Mouse (Mus musculus) hindbrain, embryonic 16.5 days (tissue): Measurements from ENCODE around the gene Slc5a10. TPM values are rescaled to one million over a fixed set of nuclear protein-coding genes. Genes with fewer than 3 reads are reported as not detected.
A peak's percentile ranks its signal among the peaks of the same experiment; 100 is the strongest.

Experiments used
- ATAC-seq: fragments of 200-750 bp; cut with Nextera tagmentation; 2 replicates; pipeline ENCODE4 v1.8.0; 2017; ENCODE audit warnings: moderate TSS enrichment, moderate library complexity
- H3K27ac ChIP-seq: fragments of 300-500 bp; sonication (generic); 2 replicates; pipeline ENCODE4 v1.5.1; 2014; ENCODE audit warnings: low read depth, mild to moderate bottlenecking, control low read depth, low read length, moderate library complexity
- H3K27me3 ChIP-seq: fragments of 300-500 bp; sonication (generic); replicated peaks from 2 replicates; pipeline ENCODE4 v1.6.1; 2014; ENCODE audit warnings: low read length; ENCODE audit not compliant: control insufficient read depth, insufficient read depth
- H3K36me3 ChIP-seq: fragments of 300-500 bp; sonication (generic); 2 replicates; pipeline ENCODE4 v1.6.1; 2014; ENCODE audit warnings: mild to moderate bottlenecking, low read length, moderate library complexity, mixed read lengths; ENCODE audit not compliant: control insufficient read depth, insufficient read depth
- H3K4me1 ChIP-seq: fragments of 300-500 bp; sonication (generic); 2 replicates; pipeline ENCODE4 v1.6.1; 2014; ENCODE audit warnings: low read depth, low read length; ENCODE audit not compliant: control insufficient read depth, insufficient read depth
- H3K4me2 ChIP-seq: fragments of 300-500 bp; sonication (generic); 2 replicates; pipeline ENCODE4 v1.6.1; 2014; ENCODE audit warnings: mild to moderate bottlenecking, low read length, control low read depth, moderate library complexity
- H3K4me3 ChIP-seq: fragments of 300-500 bp; sonication (generic); 2 replicates; pipeline ENCODE4 v1.5.1; 2014; ENCODE audit warnings: mild to moderate bottlenecking, low read length, control low read depth, moderate library complexity
- H3K9ac ChIP-seq: fragments of 300-500 bp; sonication (generic); 2 replicates; pipeline ENCODE4 v1.6.1; 2014; ENCODE audit warnings: low read depth, mild to moderate bottlenecking, control low read depth, low read length, moderate library complexity
- H3K9me3 ChIP-seq: fragments of 300-500 bp; sonication (generic); 2 replicates; pipeline ENCODE4 v1.6.1; 2014; ENCODE audit warnings: mild to moderate bottlenecking, low read length, moderate library complexity; ENCODE audit not compliant: control insufficient read depth
- WGBS: fragments of 180-500 bp; shearing (Covaris S2); extraction: QIAGEN DNeasy Blood & Tissue Kit; methylation state at CpG from one replicate; pipeline ENCODE4 v1.1.7; 2014; 5-methylcytosine and 5-hydroxymethylcytosine counted together
- polyA plus RNA-seq: library from polyadenylated mRNA; unstranded; fragments of >200 nt; fragmentation: Nextera tagmentation; extraction: Ambion mirVana; gene quantifications from 2 replicates; pipeline ENCODE4 v1.2.1, GENCODE M21; 2015

Slc5a10 gene
- polyA plus RNA-seq = not detected in 2 replicates

DNA sequence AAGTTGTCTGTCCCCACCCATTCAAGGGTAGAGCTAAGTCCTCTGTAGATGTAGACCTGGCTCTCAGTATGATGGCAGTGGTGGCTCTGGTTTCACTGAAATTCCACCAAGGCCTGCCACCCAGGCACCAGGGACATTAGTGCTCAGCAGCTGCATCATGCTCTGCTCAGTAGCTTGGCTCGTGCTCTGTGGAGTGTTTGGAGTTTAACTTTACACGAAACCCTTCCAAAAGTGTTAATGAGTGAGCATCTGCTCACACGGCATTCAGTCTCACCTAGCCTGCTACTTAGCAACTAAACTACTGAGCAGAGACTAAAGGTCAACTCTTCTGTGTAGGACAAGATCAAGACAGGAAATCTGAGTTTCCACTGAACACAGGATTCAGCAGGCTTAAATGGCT lies at the start of gene Slc5a10:
TSS of gene Slc5a10 (minus strand) at position 191 of the 400 bp plus-strand sequence.
- Histone ChIP-seq H3K36me3 (no peaks in the 10 kb centered on the region), H3K27ac (no peak within 1 kb of the TSS), H3K9ac (no peak within 1 kb of the TSS), H3K4me1 (no peaks in the 10 kb centered on the region), H3K4me2 (no peak within 1 kb of the TSS), H3K27me3 (no peaks in the 10 kb centered on the region), H3K9me3 (no peaks in the 10 kb centered on the region), H3K4me3 (no peak within 1 kb of the TSS)
- no peak for ATAC-seq
- WGBS = 85% methylated on average over 3 of the region's 3 CpGs

DNA sequence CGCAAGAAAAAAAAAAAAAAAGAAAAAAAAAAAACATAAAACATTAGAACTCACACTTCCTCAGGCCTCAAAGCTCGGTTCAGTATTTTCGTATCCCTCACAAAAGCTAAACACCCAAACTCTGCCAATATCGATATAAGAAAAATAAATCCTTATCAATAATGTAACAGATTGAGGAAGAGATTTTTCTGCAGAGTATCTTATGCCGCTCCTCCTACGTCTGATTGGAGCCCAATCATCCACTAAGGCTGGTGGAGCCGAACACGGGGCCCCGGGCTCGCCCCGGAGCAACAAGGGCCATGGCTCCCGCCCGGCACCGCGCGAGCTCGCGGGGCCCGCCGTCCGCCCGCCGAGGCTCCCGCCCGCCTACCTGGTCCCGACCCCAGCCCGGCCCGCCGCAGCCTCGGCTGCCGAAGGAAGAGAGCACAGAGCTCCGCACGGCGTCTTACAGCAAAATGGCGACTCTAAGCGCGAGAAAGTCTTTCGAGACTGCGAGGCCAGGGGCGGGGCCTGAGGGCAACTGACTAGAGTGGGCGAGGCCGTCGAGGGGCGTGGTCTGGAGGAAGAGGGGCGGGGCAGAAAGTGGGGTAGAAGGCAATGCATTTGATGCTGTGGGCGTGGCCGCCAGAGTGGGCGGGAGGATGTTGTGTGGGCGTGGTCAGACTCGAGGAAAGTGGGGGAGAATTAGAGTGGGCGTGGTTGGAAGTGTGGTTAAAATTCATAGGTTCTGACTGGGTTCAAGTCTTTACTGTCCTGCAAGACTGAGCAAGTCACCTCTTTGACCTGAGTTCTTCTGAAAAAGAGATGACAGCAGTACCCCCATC lies 41.2 kb upstream of the Slc5a10 start, which contains the start of gene Prpsap2:
TSS of gene Prpsap2 (minus strand) at position 505 of the 824 bp plus-strand sequence.
- no peaks in the 10 kb centered on the region for H3K9me3 ChIP-seq
- peak within 1 kb of the TSS; percentile 65 for H3K4me2 ChIP-seq
- under 1% methylated on average over 45 of the region's 51 CpGs for WGBS
- H3K4me1 ChIP-seq = peaks cover 5% of the 10 kb centered on the region
- H3K27ac ChIP-seq = peak within 1 kb of the TSS; percentile 93
- H3K27me3 ChIP-seq = no peaks in the 10 kb centered on the region
- no peaks in the 10 kb centered on the region for H3K36me3 ChIP-seq
- H3K4me3 ChIP-seq = peak within 1 kb of the TSS; percentile 75
- ATAC-seq = peak; percentile 94
- H3K9ac ChIP-seq = peak within 1 kb of the TSS; percentile 85

DNA sequence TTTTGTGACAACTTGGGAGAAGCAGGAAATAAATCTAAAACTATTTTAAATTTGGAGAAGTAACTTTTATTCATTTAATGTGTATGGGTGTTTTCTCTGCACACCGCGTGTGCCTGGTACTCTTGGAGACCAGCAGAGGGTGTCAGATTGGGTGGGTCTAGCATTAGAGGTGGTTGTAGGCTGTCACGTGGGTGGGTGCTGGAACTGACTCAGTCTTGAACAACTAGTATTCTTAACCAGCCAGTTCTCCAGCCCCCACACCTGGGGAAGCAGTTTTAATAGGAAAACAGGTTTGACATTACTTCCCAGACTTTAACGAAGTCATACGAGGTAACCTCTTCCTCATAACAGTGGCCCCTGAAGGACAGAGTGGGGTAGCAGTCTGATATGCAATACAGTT lies 39.9 kb upstream of the Slc5a10 start:
- H3K9ac ChIP-seq = no peak overlapping the region

DNA sequence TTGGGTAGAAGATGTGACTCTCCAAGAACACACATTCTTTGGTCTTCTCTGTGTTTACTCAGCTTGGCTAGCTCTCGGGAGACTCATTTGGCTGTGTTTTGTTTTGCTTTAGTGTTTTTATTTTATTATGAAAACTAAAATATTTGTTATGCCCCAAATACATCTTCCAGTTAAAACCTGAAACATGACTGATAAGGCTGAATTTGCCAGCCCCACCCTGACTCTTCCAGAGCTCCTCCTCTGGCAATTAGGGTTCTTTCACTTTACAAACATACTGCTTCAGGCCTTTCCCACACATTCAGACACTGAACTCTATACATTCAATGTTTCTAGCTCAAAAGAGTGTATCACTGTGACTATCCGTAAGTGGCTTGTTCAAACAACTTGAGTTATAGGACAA lies 36.5 kb upstream of the Slc5a10 start:
- H3K27me3 ChIP-seq = no peaks in the 10 kb centered on the region
- WGBS = 87% methylated on average over 2 of the region's 2 CpGs
- no peak for ATAC-seq
- H3K9me3 ChIP-seq = no peaks in the 10 kb centered on the region
- H3K4me1 ChIP-seq = peaks cover 5% of the 10 kb centered on the region
- H3K9ac ChIP-seq = no peak overlapping the region
- no peak overlapping the region for H3K27ac ChIP-seq
- H3K4me2 ChIP-seq = no peak overlapping the region
- no peak overlapping the region for H3K4me3 ChIP-seq
- peaks cover 21% of the 10 kb centered on the region for H3K36me3 ChIP-seq

More for the DNA sequence above, 39.9 kb upstream of the Slc5a10 start:
- H3K4me1 ChIP-seq = peaks cover 5% of the 10 kb centered on the region
- ATAC-seq = no peak
- WGBS = 66% methylated on average over 5 of the region's 5 CpGs
- H3K27ac ChIP-seq = no peak overlapping the region
- H3K4me2 ChIP-seq = peak overlapping the region; percentile 65
- no peaks in the 10 kb centered on the region for H3K27me3 ChIP-seq
- peak overlapping the region; percentile 75 for H3K4me3 ChIP-seq
- peaks cover 4% of the 10 kb centered on the region; the same call in 1 of the 2 replicates for H3K36me3 ChIP-seq
- no peaks in the 10 kb centered on the region for H3K9me3 ChIP-seq

DNA sequence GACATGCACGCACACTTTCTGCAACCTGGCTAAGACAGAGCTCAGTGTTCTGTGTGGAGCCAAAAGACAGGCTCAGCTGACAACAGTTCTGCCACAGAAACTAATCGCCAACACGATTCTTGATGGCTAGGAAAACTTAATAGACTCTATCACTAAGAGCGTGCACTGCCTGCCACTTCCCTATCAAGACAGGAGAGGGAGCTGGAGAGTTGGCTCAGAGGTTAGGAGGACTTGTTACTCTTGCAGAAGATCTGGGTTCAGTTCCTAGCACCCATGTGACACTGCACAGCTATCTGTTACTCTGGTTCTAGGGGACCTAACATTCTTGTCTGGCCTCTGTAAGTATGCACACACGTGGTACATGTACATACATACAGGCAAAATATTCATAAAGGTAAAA lies 31.0 kb upstream of the Slc5a10 start:
- Histone ChIP-seq H3K9me3 (no peaks in the 10 kb centered on the region), H3K4me3 (no peak overlapping the region), H3K27me3 (no peaks in the 10 kb centered on the region), H3K4me2 (no peak overlapping the region), H3K9ac (no peak overlapping the region), H3K36me3 (peaks cover 34% of the 10 kb centered on the region), H3K27ac (no peak overlapping the region), H3K4me1 (no peaks in the 10 kb centered on the region)
- ATAC-seq = no peak
- WGBS = 81% methylated on average over 5 of the region's 5 CpGs

- ATAC-seq = no peak
- H3K4me2 ChIP-seq = no peak overlapping the region
Observed at GRCm38 (mm10) chr11:61747161-61747560, 26.5 kb upstream of the Slc5a10 start.

DNA sequence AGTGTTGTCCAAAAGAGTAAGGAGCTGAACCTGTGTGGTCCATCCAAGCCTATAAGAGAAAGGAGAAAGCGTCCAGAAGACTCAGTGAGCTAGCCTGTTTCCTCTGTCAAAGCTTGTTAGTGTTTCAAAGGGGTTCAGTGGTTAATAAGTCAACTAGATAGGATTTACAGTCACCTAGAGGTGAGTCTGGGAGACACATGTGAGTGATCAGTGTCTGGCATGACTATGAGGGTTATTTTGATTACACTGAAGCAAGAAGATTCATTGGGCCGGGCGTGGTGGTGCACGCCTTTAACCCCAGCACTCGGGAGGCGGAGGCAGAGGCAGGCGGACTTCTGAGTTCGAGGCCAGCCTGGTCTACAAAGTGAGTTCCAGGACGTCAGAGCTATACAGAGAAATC lies 25.2 kb upstream of the Slc5a10 start:
- ATAC-seq = no peak
- H3K36me3 ChIP-seq = peaks cover 13% of the 10 kb centered on the region
- WGBS = 95% methylated on average over 9 of the region's 9 CpGs

More at GRCm38 (mm10) chr11:61747161-61747560, 26.5 kb upstream of the Slc5a10 start:
- Histone ChIP-seq H3K9ac (no peak overlapping the region), H3K4me1 (no peaks in the 10 kb centered on the region; the same call in 1 of the 2 replicates), H3K4me3 (no peak overlapping the region), H3K36me3 (peaks cover 18% of the 10 kb centered on the region), H3K27me3 (no peaks in the 10 kb centered on the region), H3K9me3 (no peaks in the 10 kb centered on the region), H3K27ac (no peak overlapping the region)
- WGBS = 65% methylated on average over 3 of the region's 3 CpGs

DNA sequence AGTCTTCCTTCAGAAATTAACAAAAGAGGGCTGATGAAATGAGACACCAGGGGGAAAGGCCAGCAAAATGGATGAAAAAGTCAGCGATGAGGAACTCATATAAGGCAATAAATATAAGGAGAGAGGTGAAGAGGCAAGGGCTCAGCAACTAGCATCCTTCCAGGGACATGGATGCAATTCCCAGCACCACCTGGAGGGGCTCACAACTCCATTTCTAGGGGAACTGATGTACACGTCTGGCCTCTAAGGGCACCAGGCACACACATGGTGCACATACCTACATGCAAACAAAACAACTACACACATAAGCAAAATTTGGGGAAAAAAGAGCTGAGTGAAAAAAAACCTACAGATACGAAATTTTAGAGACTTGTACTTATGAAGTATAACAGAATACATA lies 23.8 kb upstream of the Slc5a10 start:
- Histone ChIP-seq H3K4me1 (no peaks in the 10 kb centered on the region; the same call in 1 of the 2 replicates), H3K27ac (no peak overlapping the region), H3K9ac (no peak overlapping the region), H3K4me3 (no peak overlapping the region), H3K4me2 (no peak overlapping the region), H3K27me3 (no peaks in the 10 kb centered on the region), H3K36me3 (peaks cover 22% of the 10 kb centered on the region), H3K9me3 (no peaks in the 10 kb centered on the region)
- WGBS = 62% methylated on average over 3 of the region's 3 CpGs
- ATAC-seq = no peak

More for the DNA sequence above, 25.2 kb upstream of the Slc5a10 start:
- H3K4me3 ChIP-seq = no peak overlapping the region
- H3K4me2 ChIP-seq = no peak overlapping the region
- H3K27me3 ChIP-seq = no peaks in the 10 kb centered on the region
- no peak overlapping the region for H3K9ac ChIP-seq
- H3K4me1 ChIP-seq = no peaks in the 10 kb centered on the region; the same call in 1 of the 2 replicates
- H3K27ac ChIP-seq = no peak overlapping the region
- no peaks in the 10 kb centered on the region for H3K9me3 ChIP-seq

DNA sequence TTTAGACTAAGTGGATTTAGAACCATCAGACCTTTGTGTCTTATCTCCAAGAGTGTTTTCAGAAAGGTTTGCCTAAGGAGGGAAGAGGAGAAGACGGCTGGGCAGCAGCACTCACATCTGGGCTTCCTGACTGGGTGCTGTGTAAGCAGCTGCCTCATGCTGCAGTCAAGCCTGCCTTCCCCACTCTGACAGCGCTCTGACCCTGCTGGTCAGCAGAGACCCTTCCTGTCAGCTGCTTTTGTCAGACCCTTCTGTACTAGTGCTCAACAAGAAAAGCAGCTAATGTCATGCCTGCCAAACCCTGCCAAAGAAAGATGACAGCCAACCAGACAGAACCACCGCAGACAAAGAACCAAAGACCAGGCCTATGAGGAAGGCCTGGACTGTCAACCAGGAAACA lies 23.1 kb upstream of the Slc5a10 start:
- Histone ChIP-seq H3K9ac (no peak overlapping the region), H3K4me2 (no peak overlapping the region), H3K27me3 (no peaks in the 10 kb centered on the region), H3K4me3 (no peak overlapping the region), H3K36me3 (peaks cover 27% of the 10 kb centered on the region), H3K9me3 (no peaks in the 10 kb centered on the region), H3K27ac (no peak overlapping the region), H3K4me1 (no peaks in the 10 kb centered on the region; the same call in 1 of the 2 replicates)
- ATAC-seq = no peak
- WGBS = 44% methylated on average over 3 of the region's 3 CpGs
